Mouse (Mus musculus): ENCODE data around the gene Isg15. TPM values are rescaled to one million over a fixed set of nuclear protein-coding genes. Genes with fewer than 3 reads are reported as not detected.

Gene Isg15
- polyA plus RNA-seq, 1 experiment from 2014 or later = 1.7 TPM

DNA sequence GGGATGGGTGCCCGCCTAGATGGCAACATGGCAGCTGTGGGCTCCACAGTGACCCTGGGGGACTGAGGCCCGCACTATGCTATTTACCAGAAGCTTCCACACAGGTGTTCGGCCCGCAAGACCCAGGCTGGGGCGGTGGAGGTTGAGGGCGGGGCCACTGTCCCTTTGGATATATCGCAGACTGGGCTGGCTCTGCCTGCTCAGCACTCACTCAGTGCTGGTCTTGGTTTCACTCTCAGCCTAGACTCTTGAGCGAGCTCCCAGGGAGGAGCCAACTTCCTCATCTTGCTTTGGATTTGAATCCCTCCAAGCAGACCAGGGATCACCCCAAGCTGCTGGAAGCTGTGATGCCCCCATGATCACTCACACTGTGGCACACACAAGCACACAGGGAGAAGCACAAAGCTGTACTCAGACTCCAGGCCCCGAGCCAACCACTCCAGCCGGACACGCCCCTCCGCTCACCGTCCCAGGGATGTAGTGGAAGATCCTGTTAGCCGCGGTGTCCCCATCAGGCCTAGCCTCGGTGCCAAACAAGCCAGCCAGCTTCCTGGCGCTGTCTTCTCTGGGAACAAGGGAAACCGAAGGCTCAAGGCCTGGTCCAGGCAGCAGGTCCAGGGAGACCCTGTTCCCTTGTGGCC, 27.3 kb upstream of the Isg15 start:
- peak; percentile 68 for ATAC-seq (ENCODE audit: low read depth)
- 33% methylated on average over 18 of the region's 18 CpGs for WGBS
- no peak overlapping the region for H3K9ac ChIP-seq (ENCODE audit: low read length)
- H3K27ac ChIP-seq (ENCODE audit: low read length) = no peak overlapping the region
- peaks cover 21% of the 10 kb centered on the region for H3K36me3 ChIP-seq (ENCODE audit: control insufficient read depth, insufficient read depth, low read length)
- peaks cover 14% of the 10 kb centered on the region for H3K4me1 ChIP-seq (replicated peaks; ENCODE audit: control insufficient read depth, insufficient read depth, low read length)
- no peaks in the 10 kb centered on the region for H3K9me3 ChIP-seq (ENCODE audit: control insufficient read depth, low read length)
- peak overlapping the region; percentile 34 for H3K4me2 ChIP-seq (ENCODE audit: low read depth, low read length)
- no peaks in the 10 kb centered on the region for H3K27me3 ChIP-seq (ENCODE audit: control insufficient read depth, insufficient read depth, low read depth, low read length)
- peak overlapping the region; percentile 18; the same call in 1 of the 2 replicates for H3K4me3 ChIP-seq (ENCODE audit: low read length)

DNA sequence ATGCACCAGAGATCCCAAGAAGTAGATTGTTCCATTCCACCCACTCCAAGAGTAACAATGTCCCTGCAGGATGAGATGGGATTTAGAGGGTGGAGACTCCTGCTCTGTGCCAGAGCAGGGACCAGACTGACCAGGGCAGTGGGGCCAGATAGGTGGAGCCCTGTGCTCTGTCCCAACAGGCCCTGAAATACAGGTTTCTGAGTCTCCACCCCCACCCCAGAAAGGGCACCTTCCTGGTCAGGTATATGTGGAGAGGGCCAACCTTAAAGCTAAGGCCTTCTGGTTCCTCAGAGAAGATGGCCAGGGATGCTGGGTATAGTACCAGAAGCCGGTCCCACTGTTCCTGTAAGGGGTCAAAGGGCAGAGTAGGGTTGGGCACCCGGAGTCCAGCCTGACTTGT, 23.7 kb upstream of the Isg15 start:
- Histone ChIP-seq H3K27ac (ENCODE audit: low read length) (no peak overlapping the region), H3K36me3 (ENCODE audit: control insufficient read depth, insufficient read depth, low read length) (no peaks in the 10 kb centered on the region), H3K4me2 (ENCODE audit: low read depth, low read length) (no peak overlapping the region), H3K4me3 (ENCODE audit: low read length) (no peak overlapping the region), H3K9me3 (ENCODE audit: control insufficient read depth, low read length) (no peaks in the 10 kb centered on the region), H3K27me3 (ENCODE audit: control insufficient read depth, insufficient read depth, low read depth, low read length) (no peaks in the 10 kb centered on the region), H3K9ac (ENCODE audit: low read length) (no peak overlapping the region), H3K4me1 (replicated peaks; ENCODE audit: control insufficient read depth, insufficient read depth, low read length) (peaks cover 14% of the 10 kb centered on the region)
- no peak for ATAC-seq (ENCODE audit: low read depth)
- 77% methylated on average over 2 of the region's 2 CpGs for WGBS

DNA sequence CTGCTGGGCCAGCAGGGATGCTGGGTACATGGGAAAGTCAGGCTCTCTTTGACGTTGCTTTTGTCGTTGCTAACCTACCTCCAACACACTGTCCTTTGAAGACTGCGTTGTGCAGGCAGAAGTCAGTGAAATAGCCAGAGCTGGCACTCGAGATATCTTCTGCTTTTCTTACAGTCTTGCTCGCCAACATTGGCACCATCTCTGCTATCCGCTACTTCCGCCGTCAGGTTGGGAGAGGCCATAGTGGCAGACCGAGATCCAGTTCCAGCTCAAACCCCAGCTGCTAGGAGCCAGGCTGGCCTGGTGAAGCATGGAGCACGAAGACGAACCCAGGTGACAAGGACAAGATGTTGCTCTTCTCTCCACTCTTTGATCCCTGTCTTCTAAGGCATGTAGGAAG, 19.3 kb upstream of the Isg15 start:
- WGBS = 81% methylated on average over 11 of the region's 11 CpGs
- Histone ChIP-seq H3K9ac (ENCODE audit: low read length) (no peak overlapping the region), H3K4me1 (replicated peaks; ENCODE audit: control insufficient read depth, insufficient read depth, low read length) (no peaks in the 10 kb centered on the region), H3K36me3 (ENCODE audit: control insufficient read depth, insufficient read depth, low read length) (no peaks in the 10 kb centered on the region), H3K4me3 (ENCODE audit: low read length) (no peak overlapping the region), H3K27me3 (ENCODE audit: control insufficient read depth, insufficient read depth, low read depth, low read length) (no peaks in the 10 kb centered on the region), H3K4me2 (ENCODE audit: low read depth, low read length) (no peak overlapping the region), H3K27ac (ENCODE audit: low read length) (no peak overlapping the region), H3K9me3 (ENCODE audit: control insufficient read depth, low read length) (no peaks in the 10 kb centered on the region)
- ATAC-seq (ENCODE audit: low read depth) = no peak

DNA sequence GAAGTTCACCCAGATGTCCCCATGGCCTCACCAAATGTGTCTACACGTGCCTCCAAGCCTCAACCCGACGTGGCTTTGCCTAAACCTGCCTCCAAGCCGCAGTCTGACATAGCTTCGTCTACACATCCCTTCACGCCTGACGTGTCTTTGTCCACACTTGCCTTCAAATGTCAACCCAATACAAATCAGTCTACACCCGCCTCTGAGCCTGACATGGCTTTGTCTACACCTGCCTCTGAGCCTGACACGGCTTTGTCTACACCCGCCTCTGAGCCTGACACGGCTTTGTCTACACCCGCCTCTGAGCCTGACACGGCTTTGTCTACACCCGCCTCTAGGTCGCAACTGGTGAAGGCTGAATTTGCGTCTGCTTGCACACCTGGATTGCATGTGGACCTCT, 17.2 kb upstream of the Isg15 start:
- no peaks in the 10 kb centered on the region for H3K4me1 ChIP-seq (replicated peaks; ENCODE audit: control insufficient read depth, insufficient read depth, low read length)
- no peak; the same call in 1 of the 2 replicates for ATAC-seq (ENCODE audit: low read depth)
- H3K27me3 ChIP-seq (ENCODE audit: control insufficient read depth, insufficient read depth, low read depth, low read length) = no peaks in the 10 kb centered on the region
- H3K9ac ChIP-seq (ENCODE audit: low read length) = no peak overlapping the region
- no peak overlapping the region for H3K4me3 ChIP-seq (ENCODE audit: low read length)
- no peak overlapping the region for H3K4me2 ChIP-seq (ENCODE audit: low read depth, low read length)
- 67% methylated on average over 14 of the region's 16 CpGs for WGBS
- H3K36me3 ChIP-seq (ENCODE audit: control insufficient read depth, insufficient read depth, low read length) = no peaks in the 10 kb centered on the region
- H3K9me3 ChIP-seq (ENCODE audit: control insufficient read depth, low read length) = no peaks in the 10 kb centered on the region
- no peak overlapping the region for H3K27ac ChIP-seq (ENCODE audit: low read length)

DNA sequence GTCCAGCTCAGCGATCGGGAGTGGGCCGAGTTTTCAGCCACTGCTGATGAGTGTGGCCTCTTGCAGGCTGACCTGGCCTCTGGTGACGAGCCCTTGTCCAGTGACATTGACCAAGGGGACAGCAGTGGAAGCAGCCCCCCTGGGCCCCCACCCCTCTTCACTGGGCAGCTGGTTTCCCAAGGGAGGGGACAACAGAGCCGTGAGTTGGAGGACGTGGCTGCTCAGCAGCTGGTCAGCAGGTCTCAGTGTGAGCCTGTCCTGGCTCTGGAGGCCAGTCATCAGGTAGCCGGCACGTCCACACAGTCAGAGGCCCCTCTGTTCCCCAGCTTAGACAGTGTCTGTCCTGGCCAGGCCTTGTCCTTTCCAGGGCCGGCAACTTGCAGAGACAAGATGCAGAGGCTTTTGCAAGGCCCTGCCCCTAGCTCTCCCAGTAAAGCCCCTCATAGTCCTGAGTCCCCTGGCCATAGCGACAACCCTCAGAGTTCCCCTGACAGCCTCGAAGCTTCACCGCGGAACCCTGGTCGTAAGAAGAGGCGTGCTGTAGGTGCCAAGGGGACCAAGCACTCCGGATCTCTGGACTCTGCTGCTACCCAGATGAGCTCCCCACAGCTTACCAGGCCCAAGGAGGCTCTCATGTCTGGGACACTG, 16.5 kb upstream of the Isg15 start:
- 76% methylated on average over 16 of the region's 16 CpGs for WGBS
- Histone ChIP-seq H3K4me1 (replicated peaks; ENCODE audit: control insufficient read depth, insufficient read depth, low read length) (no peaks in the 10 kb centered on the region), H3K27me3 (ENCODE audit: control insufficient read depth, insufficient read depth, low read depth, low read length) (no peaks in the 10 kb centered on the region), H3K9ac (ENCODE audit: low read length) (no peak overlapping the region), H3K27ac (ENCODE audit: low read length) (no peak overlapping the region), H3K4me2 (ENCODE audit: low read depth, low read length) (no peak overlapping the region), H3K4me3 (ENCODE audit: low read length) (no peak overlapping the region), H3K9me3 (ENCODE audit: control insufficient read depth, low read length) (no peaks in the 10 kb centered on the region), H3K36me3 (ENCODE audit: control insufficient read depth, insufficient read depth, low read length) (no peaks in the 10 kb centered on the region)
- no peak for ATAC-seq (ENCODE audit: low read depth)

DNA sequence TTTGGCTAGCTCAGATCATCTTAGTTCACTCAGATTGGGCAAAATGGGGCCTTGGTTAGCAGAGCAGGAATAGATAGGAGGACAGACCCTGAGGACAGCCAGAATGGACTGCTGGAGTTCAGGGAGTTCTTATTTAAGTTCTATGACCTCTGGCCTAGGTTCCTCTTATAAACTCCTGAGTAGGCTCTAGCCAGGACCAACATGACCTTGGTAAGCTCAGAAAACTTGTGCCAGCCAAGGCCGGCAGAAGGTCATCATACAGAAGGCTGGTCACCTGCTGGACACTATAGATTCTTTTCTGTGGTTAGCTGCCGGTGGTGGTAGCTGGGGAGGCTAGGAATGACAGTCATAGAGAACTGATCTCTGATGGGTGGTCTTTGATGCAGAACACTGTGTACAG, 15.6 kb upstream of the Isg15 start:
- no peaks in the 10 kb centered on the region for H3K9me3 ChIP-seq (ENCODE audit: control insufficient read depth, low read length)
- H3K9ac ChIP-seq (ENCODE audit: low read length) = no peak overlapping the region
- H3K27ac ChIP-seq (ENCODE audit: low read length) = no peak overlapping the region
- H3K27me3 ChIP-seq (ENCODE audit: control insufficient read depth, insufficient read depth, low read depth, low read length) = no peaks in the 10 kb centered on the region
- WGBS = 89% methylated on average over 2 of the region's 2 CpGs
- H3K4me1 ChIP-seq (replicated peaks; ENCODE audit: control insufficient read depth, insufficient read depth, low read length) = no peaks in the 10 kb centered on the region
- no peaks in the 10 kb centered on the region for H3K36me3 ChIP-seq (ENCODE audit: control insufficient read depth, insufficient read depth, low read length)
- no peak overlapping the region for H3K4me2 ChIP-seq (ENCODE audit: low read depth, low read length)
- no peak overlapping the region for H3K4me3 ChIP-seq (ENCODE audit: low read length)
- ATAC-seq (ENCODE audit: low read depth) = no peak

DNA sequence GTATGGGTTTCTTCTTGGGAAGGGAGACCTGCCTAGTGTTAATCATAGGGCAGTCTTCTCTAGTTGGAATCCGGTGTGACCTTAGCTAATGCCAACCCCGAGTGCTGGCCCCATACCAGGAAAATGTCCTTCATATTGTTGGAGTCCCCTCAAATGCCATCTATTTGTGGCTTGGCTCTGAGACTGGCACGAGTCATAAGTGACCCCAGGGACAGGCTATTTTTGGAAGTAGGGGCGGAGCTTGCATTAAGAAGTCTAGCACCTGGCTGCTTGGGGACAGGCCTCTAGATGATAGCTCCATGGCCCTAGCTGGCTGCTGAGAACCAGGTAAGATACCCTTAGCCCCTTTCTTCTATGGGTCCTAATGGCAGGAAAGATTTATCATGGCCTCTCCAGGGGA, 15.0 kb upstream of the Isg15 start, which contains the start of gene Perm1:
Gene Perm1, plus strand, starts transcription at position 220 of the 400 bp plus-strand sequence.
- 57% methylated on average over 4 of the region's 4 CpGs for WGBS
- Histone ChIP-seq H3K4me1 (replicated peaks; ENCODE audit: control insufficient read depth, insufficient read depth, low read length) (no peaks in the 10 kb centered on the region), H3K27me3 (ENCODE audit: control insufficient read depth, insufficient read depth, low read depth, low read length) (no peaks in the 10 kb centered on the region), H3K9me3 (ENCODE audit: control insufficient read depth, low read length) (no peaks in the 10 kb centered on the region), H3K4me3 (ENCODE audit: low read length) (no peak within 1 kb of the TSS), H3K36me3 (ENCODE audit: control insufficient read depth, insufficient read depth, low read length) (no peaks in the 10 kb centered on the region), H3K27ac (ENCODE audit: low read length) (no peak within 1 kb of the TSS), H3K4me2 (ENCODE audit: low read depth, low read length) (no peak within 1 kb of the TSS), H3K9ac (ENCODE audit: low read length) (no peak within 1 kb of the TSS)
- no peak for ATAC-seq (ENCODE audit: low read depth)

DNA sequence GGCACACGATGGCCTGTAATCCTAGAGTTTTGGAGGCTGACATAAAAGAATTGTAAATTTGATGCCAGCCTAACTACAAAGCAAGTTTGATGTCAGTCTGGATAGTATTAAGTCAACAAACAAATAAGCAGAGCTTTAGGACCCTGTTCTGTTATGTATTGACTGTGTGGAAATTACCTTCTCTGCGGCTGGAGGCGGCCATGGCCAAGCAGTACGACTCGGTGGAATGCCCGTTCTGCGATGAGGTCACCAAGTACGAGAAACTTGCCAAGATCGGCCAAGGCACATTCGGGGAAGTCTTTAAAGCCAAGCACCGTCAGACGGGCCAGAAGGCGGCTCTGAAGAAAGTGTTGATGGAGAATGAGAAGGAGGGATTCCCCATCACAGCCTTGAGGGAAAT, 12.5 kb upstream of the Isg15 start:
- H3K27me3 ChIP-seq (ENCODE audit: control insufficient read depth, insufficient read depth, low read depth, low read length) = no peaks in the 10 kb centered on the region
- no peak overlapping the region for H3K9ac ChIP-seq (ENCODE audit: low read length)
- no peak overlapping the region for H3K4me3 ChIP-seq (ENCODE audit: low read length)
- no peaks in the 10 kb centered on the region for H3K9me3 ChIP-seq (ENCODE audit: control insufficient read depth, low read length)
- WGBS = 91% methylated on average over 13 of the region's 13 CpGs
- ATAC-seq (ENCODE audit: low read depth) = no peak
- H3K27ac ChIP-seq (ENCODE audit: low read length) = no peak overlapping the region
- no peak overlapping the region for H3K4me2 ChIP-seq (ENCODE audit: low read depth, low read length)
- no peaks in the 10 kb centered on the region for H3K36me3 ChIP-seq (ENCODE audit: control insufficient read depth, insufficient read depth, low read length)
- no peaks in the 10 kb centered on the region for H3K4me1 ChIP-seq (replicated peaks; ENCODE audit: control insufficient read depth, insufficient read depth, low read length)

DNA sequence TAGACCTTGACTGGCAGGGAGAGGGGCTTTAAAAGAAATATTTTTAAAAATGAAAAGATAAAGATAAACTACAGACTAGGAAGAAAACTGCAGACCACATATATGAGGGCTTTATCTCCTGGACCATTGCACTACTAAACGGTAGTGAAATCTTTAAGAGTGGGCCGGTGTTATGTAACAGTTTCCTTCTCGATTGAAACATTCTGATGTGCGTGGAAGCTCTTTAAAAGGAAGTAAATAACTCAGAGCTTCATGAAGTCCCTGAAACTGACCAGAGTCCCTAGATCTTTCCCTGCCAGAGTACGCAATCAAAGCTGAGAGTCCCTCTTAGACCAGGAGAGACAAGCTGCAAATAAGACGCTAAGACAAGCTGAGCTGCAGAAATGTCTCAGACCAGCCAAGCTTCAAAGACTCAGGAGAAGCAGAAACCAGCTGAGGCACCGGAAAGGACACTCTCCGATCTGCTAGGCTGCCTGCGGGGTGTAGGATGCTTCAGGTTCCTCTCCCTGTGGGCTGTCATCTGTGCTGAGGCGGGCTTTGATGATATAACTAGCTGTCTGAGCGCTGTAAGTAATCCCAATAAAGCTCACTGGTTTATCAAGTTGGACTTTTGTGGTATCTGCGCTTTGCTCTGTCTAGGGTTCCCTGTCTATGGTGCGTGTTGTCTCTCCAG, 9.5 kb upstream of the Isg15 start:
- no peaks in the 10 kb centered on the region for H3K27me3 ChIP-seq (ENCODE audit: control insufficient read depth, insufficient read depth, low read depth, low read length)
- no peaks in the 10 kb centered on the region for H3K4me1 ChIP-seq (replicated peaks; ENCODE audit: control insufficient read depth, insufficient read depth, low read length)
- H3K36me3 ChIP-seq (ENCODE audit: control insufficient read depth, insufficient read depth, low read length) = no peaks in the 10 kb centered on the region
- WGBS = 63% methylated on average over 13 of the region's 13 CpGs
- H3K27ac ChIP-seq (ENCODE audit: low read length) = no peak overlapping the region
- H3K4me2 ChIP-seq (ENCODE audit: low read depth, low read length) = no peak overlapping the region
- H3K9ac ChIP-seq (ENCODE audit: low read length) = no peak overlapping the region
- ATAC-seq (ENCODE audit: low read depth) = no peak
- H3K9me3 ChIP-seq (ENCODE audit: control insufficient read depth, low read length) = no peaks in the 10 kb centered on the region
- no peak overlapping the region for H3K4me3 ChIP-seq (ENCODE audit: low read length)

All from lung, embryonic 16.5 days (tissue).